In the genomic region with DNA sequence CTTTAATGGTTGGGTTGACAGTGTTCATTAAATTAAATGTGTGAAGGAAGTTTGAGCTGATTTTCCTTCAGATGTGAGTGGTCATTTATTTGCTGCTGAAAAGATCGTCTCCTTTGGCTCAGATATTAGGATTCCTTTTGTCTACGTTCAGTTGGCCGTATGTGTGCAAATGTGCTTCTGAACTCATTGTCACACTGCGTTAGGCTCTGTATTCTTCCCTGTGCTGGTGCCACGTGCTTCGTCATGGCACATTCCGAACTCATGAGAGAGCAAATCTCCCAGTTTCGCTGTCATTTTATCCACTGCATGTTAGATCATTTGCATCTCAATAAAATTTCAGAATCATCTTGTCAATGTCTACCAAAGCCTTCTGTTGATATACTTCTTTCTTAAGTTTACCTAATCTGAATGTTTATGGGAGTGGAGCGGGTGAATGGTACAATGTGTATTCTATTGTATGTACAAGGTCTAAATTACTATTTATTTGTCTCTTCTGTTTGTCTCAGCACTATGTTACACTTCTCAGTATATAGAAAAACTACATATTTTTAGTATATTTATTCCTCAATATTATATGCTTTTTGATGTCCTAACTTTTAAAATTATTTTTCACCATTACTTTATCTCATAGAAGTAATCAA, we compare ENCODE assay signal across 18 mouse cellular contexts.
DNase-seq lines count a peak whose midpoint lies in the region; ATAC-seq lines count a peak whose summit lies in the region.
"Had no signal": no experiment of that assay in that cellular context is flagged by ENCODE, and none has a peak within 500 bp of the region (broad histone marks: within the 10 kb centered on the region; RNA-seq: fewer than 3 reads in every experiment).

No protein-coding gene starts in this region.

- no peak overlapping the region for H3K9ac ChIP-seq in forebrain, embryonic 14.5 days (ENCODE audit: low read length)
- H3K9ac ChIP-seq in forebrain, embryonic 16.5 days (replicated peaks; ENCODE audit: low read depth, low read length), result no peak overlapping the region
- H3K9ac ChIP-seq in hindbrain, embryonic 14.5 days, result no peak overlapping the region
- H3K9ac ChIP-seq in midbrain, embryonic 14.5 days (replicated peaks; ENCODE audit: low read length), result no peak overlapping the region
- H3K9ac ChIP-seq: heart, embryonic 15.5 days; kidney, embryonic 15.5 days; limb, embryonic 15.5 days; lung, embryonic 14.5 days had no signal

- peak; percentile 4 for DNase-seq in forebrain, embryonic 14.5 days (ENCODE audit: low spot score)
- DNase-seq in hindbrain, embryonic 14.5 days (ENCODE audit: low spot score), result peak; percentile 33
- DNase-seq in midbrain, embryonic 14.5 days, result peak; percentile 57
- peak; percentile 80 for DNase-seq in retina, postnatal 1 day
- no peak for DNase-seq in natural killer cell, adult 2 months (ENCODE audit: low spot score in 2 of 2)
- no peak for DNase-seq in cerebellum, adult 8-10 months
- DNase-seq in adrenal gland, adult (ENCODE audit: inconsistent age in 2 of 2, low spot score in 1 of 2), result no peak
- DNase-seq: adrenal gland, adult 2 months; B cell, adult 2 months; cerebellum, adult 18-20 months; heart, adult 11 months; lung, embryonic 14.5 days; right cerebral cortex, adult 18-20 months had no signal

- H3K4me3 ChIP-seq in forebrain, embryonic 14.5 days (ENCODE audit: low read depth, low read length), result no peak overlapping the region
- no peak overlapping the region for H3K4me3 ChIP-seq in forebrain, embryonic 16.5 days (replicated peaks; ENCODE audit: low read length)
- H3K4me3 ChIP-seq in hindbrain, embryonic 14.5 days (replicated peaks; ENCODE audit: low read length), result no peak overlapping the region
- no peak overlapping the region for H3K4me3 ChIP-seq in midbrain, embryonic 14.5 days (replicated peaks; ENCODE audit: low read depth, low read length)
- H3K4me3 ChIP-seq: heart, embryonic 15.5 days; kidney, embryonic 15.5 days; limb, embryonic 15.5 days; myocyte had no signal

- no peak overlapping the region for H3K27ac ChIP-seq in forebrain, embryonic 14.5 days (ENCODE audit: low read depth, low read length)
- no peak overlapping the region for H3K27ac ChIP-seq in forebrain, embryonic 16.5 days (ENCODE audit: low read length)
- H3K27ac ChIP-seq in hindbrain, embryonic 14.5 days, result no peak overlapping the region
- no peak overlapping the region for H3K27ac ChIP-seq in midbrain, embryonic 14.5 days (replicated peaks; ENCODE audit: low read depth, low read length)
- H3K27ac ChIP-seq: heart, embryonic 15.5 days; kidney, embryonic 15.5 days; limb, embryonic 15.5 days had no signal

- no peaks in the 10 kb centered on the region for H3K36me3 ChIP-seq in forebrain, embryonic 14.5 days (ENCODE audit: control insufficient read depth, insufficient read depth, low read length)
- no peaks in the 10 kb centered on the region for H3K36me3 ChIP-seq in forebrain, embryonic 16.5 days (ENCODE audit: control insufficient read depth, insufficient read depth)
- no peaks in the 10 kb centered on the region for H3K36me3 ChIP-seq in hindbrain, embryonic 14.5 days (replicated peaks; ENCODE audit: control insufficient read depth, insufficient read depth)
- H3K36me3 ChIP-seq in midbrain, embryonic 14.5 days (ENCODE audit: control insufficient read depth, insufficient read depth, low read length), result no peaks in the 10 kb centered on the region
- H3K36me3 ChIP-seq: heart, embryonic 15.5 days; kidney, embryonic 15.5 days; limb, embryonic 15.5 days had no signal

- no peak overlapping the region for H3K4me2 ChIP-seq in forebrain, embryonic 14.5 days (ENCODE audit: low read length)
- no peak overlapping the region for H3K4me2 ChIP-seq in forebrain, embryonic 16.5 days (ENCODE audit: low read length)
- H3K4me2 ChIP-seq in hindbrain, embryonic 14.5 days (replicated peaks), result peak overlapping the region; percentile 30
- peak overlapping the region; percentile 35 for H3K4me2 ChIP-seq in midbrain, embryonic 14.5 days (ENCODE audit: low read length)
- H3K4me2 ChIP-seq: heart, embryonic 15.5 days; kidney, embryonic 15.5 days; limb, embryonic 15.5 days; lung, embryonic 14.5 days had no signal

- H3K9me3 ChIP-seq in forebrain, embryonic 14.5 days (replicated peaks; ENCODE audit: control insufficient read depth, low read length), result no peaks in the 10 kb centered on the region
- H3K9me3 ChIP-seq in forebrain, embryonic 16.5 days (ENCODE audit: control insufficient read depth, low read length), result no peaks in the 10 kb centered on the region
- no peaks in the 10 kb centered on the region for H3K9me3 ChIP-seq in hindbrain, embryonic 14.5 days (ENCODE audit: control insufficient read depth, low read length)
- H3K9me3 ChIP-seq in midbrain, embryonic 14.5 days (ENCODE audit: control insufficient read depth, low read length), result no peaks in the 10 kb centered on the region
- H3K9me3 ChIP-seq: heart, embryonic 15.5 days; kidney, embryonic 15.5 days; limb, embryonic 15.5 days had no signal

- no peaks in the 10 kb centered on the region for H3K4me1 ChIP-seq in forebrain, embryonic 14.5 days (ENCODE audit: control insufficient read depth, insufficient read depth, low read length)
- H3K4me1 ChIP-seq in forebrain, embryonic 16.5 days (replicated peaks; ENCODE audit: control insufficient read depth, insufficient read depth, low read length), result no peaks in the 10 kb centered on the region; the same call in 1 of the 2 replicates
- H3K4me1 ChIP-seq in hindbrain, embryonic 14.5 days (replicated peaks; ENCODE audit: control insufficient read depth, insufficient read depth, low read length), result no peaks in the 10 kb centered on the region
- H3K4me1 ChIP-seq in midbrain, embryonic 14.5 days (ENCODE audit: control insufficient read depth, insufficient read depth, low read length), result 0 out of 2 replicates have a peak, but pooled peaks cover 6% of the 10 kb centered on the region
- H3K4me1 ChIP-seq: heart, embryonic 15.5 days; kidney, embryonic 15.5 days; limb, embryonic 15.5 days had no signal

- peak; percentile 52 for ATAC-seq in forebrain, embryonic 14.5 days
- no peak for ATAC-seq in forebrain, embryonic 16.5 days
- peak; percentile 65; the same call in 1 of the 2 replicates for ATAC-seq in hindbrain, embryonic 14.5 days (ENCODE audit: low FRiP score)
- ATAC-seq in midbrain, embryonic 14.5 days (ENCODE audit: low FRiP score, low TSS enrichment), result peak; percentile 63; the same call in 1 of the 2 replicates

- H3K27me3 ChIP-seq in forebrain, embryonic 14.5 days (replicated peaks; ENCODE audit: control insufficient read depth, insufficient read depth, low read length), result no peaks in the 10 kb centered on the region
- H3K27me3 ChIP-seq in forebrain, embryonic 16.5 days (replicated peaks; ENCODE audit: control insufficient read depth, insufficient read depth, low read length), result no peaks in the 10 kb centered on the region
- peaks cover 5% of the 10 kb centered on the region for H3K27me3 ChIP-seq in hindbrain, embryonic 14.5 days (ENCODE audit: control insufficient read depth, insufficient read depth, low read length)
- H3K27me3 ChIP-seq in midbrain, embryonic 14.5 days (ENCODE audit: control insufficient read depth, insufficient read depth, low read length), result no peaks in the 10 kb centered on the region
- H3K27me3 ChIP-seq: heart, embryonic 15.5 days; kidney, embryonic 15.5 days; limb, embryonic 15.5 days had no signal

- WGBS in forebrain, embryonic 14.5 days, result 28% methylated on average over 9 of the region's 9 CpGs
- WGBS in forebrain, embryonic 16.5 days, result 27% methylated on average over 9 of the region's 9 CpGs
- 14% methylated on average over 9 of the region's 9 CpGs for WGBS in hindbrain, embryonic 14.5 days
- 15% methylated on average over 9 of the region's 9 CpGs for WGBS in midbrain, embryonic 14.5 days

Comparison
In these comparisons a context has a peak if more than half of its experiments do, and no peak if none do; other contexts are left out.
1. DNase-seq: peak in forebrain, embryonic 14.5 days (single experiment), hindbrain, embryonic 14.5 days (single experiment), midbrain, embryonic 14.5 days (single experiment) and retina, postnatal 1 day (single experiment); none in natural killer cell, adult 2 months (0 of 2), cerebellum, adult 8-10 months (single experiment) and adrenal gland, adult (0 of 2).
2. H3K4me2 ChIP-seq: peak in hindbrain, embryonic 14.5 days (single experiment) and midbrain, embryonic 14.5 days (single experiment); none in forebrain, embryonic 14.5 days (single experiment) and forebrain, embryonic 16.5 days (single experiment).